Mouse (Mus musculus): ENCODE data around the gene Elmo1. TPM values are rescaled to one million over a fixed set of nuclear protein-coding genes. Genes with fewer than 3 reads are reported as not detected.
A peak's percentile ranks its signal among the peaks of the same experiment; 100 is the strongest.

The Elmo1 gene
- total RNA-seq, 2 experiments from 2014 or later: 24.6 to 29.2 TPM

GRCm38 (mm10) chr13:20327975-20328374 is 237.6 kb downstream of the Elmo1 start:
- no peak for DNase-seq

GRCm38 (mm10) chr13:20328672-20329071 is 238.3 kb downstream of the Elmo1 start:
- no peak for DNase-seq

- no peak for DNase-seq
These were observed 240.6 kb downstream of the Elmo1 start for GRCm38 (mm10) chr13:20330954-20331353.

GRCm38 (mm10) chr13:20335051-20335888 is 244.9 kb downstream of the Elmo1 start:
- DNase-seq: no peak

- DNase-seq: no peak
These were observed 245.6 kb downstream of the Elmo1 start for GRCm38 (mm10) chr13:20335889-20336497.

GRCm38 (mm10) chr13:20342881-20343280 is 252.5 kb downstream of the Elmo1 start:
- DNase-seq: no peak

GRCm38 (mm10) chr13:20349754-20350153 is 259.4 kb downstream of the Elmo1 start:
- DNase-seq: no peak

GRCm38 (mm10) chr13:20352631-20353030 is 262.2 kb downstream of the Elmo1 start:
- no peak for DNase-seq

GRCm38 (mm10) chr13:20353862-20354603 is 263.6 kb downstream of the Elmo1 start:
- peak in 1 of 2 experiments; percentile 11 for DNase-seq

GRCm38 (mm10) chr13:20354604-20354999 is 264.2 kb downstream of the Elmo1 start:
- DNase-seq: no peak

- no peak for DNase-seq
These were observed 272.1 kb downstream of the Elmo1 start for GRCm38 (mm10) chr13:20362541-20362940.

GRCm38 (mm10) chr13:20365828-20366593 is 275.6 kb downstream of the Elmo1 start:
- no peak for DNase-seq

- DNase-seq: no peak
These were observed 279.8 kb downstream of the Elmo1 start for GRCm38 (mm10) chr13:20370036-20370802.

GRCm38 (mm10) chr13:20371501-20371900 is 281.1 kb downstream of the Elmo1 start:
- no peak for DNase-seq

- DNase-seq: no peak
These were observed 281.9 kb downstream of the Elmo1 start for GRCm38 (mm10) chr13:20372335-20372734.

- no peak for DNase-seq
These were observed 288.5 kb downstream of the Elmo1 start for GRCm38 (mm10) chr13:20378869-20379268.

GRCm38 (mm10) chr13:20383875-20384274 is 293.5 kb downstream of the Elmo1 start:
- DNase-seq: no peak

GRCm38 (mm10) chr13:20384846-20385245 is 294.4 kb downstream of the Elmo1 start:
- DNase-seq: no peak

GRCm38 (mm10) chr13:20385423-20385822 is 295.0 kb downstream of the Elmo1 start:
- no peak for DNase-seq

- no peak for DNase-seq
These were observed 296.2 kb downstream of the Elmo1 start for GRCm38 (mm10) chr13:20386462-20387141.
